ENCODE assay signal across 12 mouse cellular contexts in the genomic region with DNA sequence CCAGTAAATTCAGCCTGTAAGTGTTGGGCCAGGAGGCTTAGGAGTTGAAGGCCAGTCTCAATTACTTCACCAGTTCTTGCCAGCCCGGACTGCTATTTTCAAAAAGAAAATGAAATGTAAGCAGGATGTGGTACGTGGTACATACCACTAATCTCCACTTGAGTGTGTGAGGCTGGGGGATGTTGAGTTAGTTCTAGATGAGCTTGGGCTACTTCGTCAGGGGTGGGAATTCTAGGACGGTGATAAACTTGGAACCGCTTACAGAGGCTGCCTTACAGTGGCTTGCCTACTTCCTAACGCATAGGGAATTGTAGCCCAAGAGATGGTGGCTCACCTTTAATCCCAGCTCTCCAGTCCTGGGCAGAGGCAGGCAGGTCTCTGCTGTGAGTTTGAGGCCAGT. TPM values are rescaled to one million over a fixed set of nuclear protein-coding genes. Genes with fewer than 3 reads are reported as not detected.
DNase-seq lines count a peak whose midpoint lies in the region; ATAC-seq and TF ChIP-seq lines count a peak whose summit lies in the region.
"Had no signal": no experiment of that assay in that cellular context is flagged by ENCODE, and none has a peak within 500 bp of the region (broad histone marks: within the 10 kb centered on the region; RNA-seq: fewer than 3 reads in every experiment).

No protein-coding gene starts in this region.

- peak overlapping the region; percentile 28 for H3K4me3 ChIP-seq in lung, adult 2 months (replicated peaks; ENCODE audit: extremely low read depth, low read depth, low read length)
- H3K4me3 ChIP-seq: embryonic facial prominence, embryonic 12.5 days; neural tube, embryonic 12.5 days had no signal

- peaks cover 10% of the 10 kb centered on the region for H3K4me1 ChIP-seq in lung, adult 2 months (ENCODE audit: control insufficient read depth, insufficient read depth, low read length)

- ATAC-seq in activated CD4-positive, CD25-positive, alpha-beta regulatory T cell, adult 4 months: peak; percentile 81

- DNase-seq in cerebellum, adult 9-10 months: peak; percentile 19
- DNase-seq in cerebellum, postnatal 4 days (ENCODE audit: low spot score in 2 of 2): no peak
- DNase-seq in lung, adult 2 months: no peak
- no peak for DNase-seq in lung, postnatal 14 days
- DNase-seq in naive thymus-derived CD4-positive, alpha-beta T cell, adult 2 months (ENCODE audit: low read depth): peak; percentile 65
- DNase-seq in urinary bladder, adult 2 months (ENCODE audit: low spot score): no peak
- DNase-seq in kidney, adult 18-20 months: no peak
- DNase-seq: kidney, adult 9 months; right cerebral cortex, postnatal 4 days had no signal

- TF ChIP-seq CTCF in lung, adult 2 months (IDR thresholded peaks at IDR 0.05; ENCODE audit: insufficient read depth, low read length): no peak

- no peak for TF ChIP-seq POLR2A in lung, adult 2 months (IDR thresholded peaks at IDR 0.05; ENCODE audit: borderline replicate concordance, extremely low read depth, low read depth, low read length)

- WGBS in lung, adult 2 months: 77% methylated on average over 6 of the region's 6 CpGs

RNA-seq across cellular contexts. Expression of gene Mta3, which starts 1.9 kb away (rescaled TPM):
- 30.2 and 34.9 TPM in 2 replicates for polyA plus RNA-seq in lung, adult 2 months (2012; rRNA removed)
- 10 to 100 TPM; 73.0 to 86.2 TPM for polyA plus RNA-seq in activated CD4-positive, CD25-positive, alpha-beta regulatory T cell, adult 4 months (2017; shearing (Covaris generic))
- 76.8 and 82.9 TPM in 2 replicates for polyA plus RNA-seq in urinary bladder, adult 2 months (2012; rRNA removed)

Comparison
In these comparisons a context has a peak if more than half of its experiments do, and no peak if none do; other contexts are left out.
1. DNase-seq: peak in cerebellum, adult 9-10 months (single experiment) and naive thymus-derived CD4-positive, alpha-beta T cell, adult 2 months (single experiment); none in cerebellum, postnatal 4 days (0 of 2), lung, adult 2 months (single experiment), lung, postnatal 14 days (single experiment), urinary bladder, adult 2 months (single experiment) and kidney, adult 18-20 months (single experiment).